Mouse (Mus musculus): ENCODE results near the gene Acsl1. TPM values are rescaled to one million over a fixed set of nuclear protein-coding genes. Genes with fewer than 3 reads are reported as not detected.

Gene Acsl1
- polyA plus RNA-seq, 1 experiment: 45.2 TPM

- H3K27ac ChIP-seq (ENCODE audit: control insufficient read depth, insufficient read depth, low read depth, low read length, poor library complexity): no peak overlapping the region; the same call in none of the 2 replicates
- H3K4me1 ChIP-seq (ENCODE audit: control insufficient read depth, insufficient read depth, low read length): no peaks in the 10 kb centered on the region; the same call in 1 of the 2 replicates
- no peak overlapping the region for H3K4me3 ChIP-seq (replicated peaks; ENCODE audit: control insufficient read depth, low read depth, low read length)
- no peak for TF ChIP-seq CTCF (IDR thresholded peaks at IDR 0.05; ENCODE audit: control insufficient read depth, insufficient read depth, low read length)
- no peak for TF ChIP-seq POLR2A (IDR thresholded peaks at IDR 0.05; ENCODE audit: borderline replicate concordance, control insufficient read depth, low read depth, low read length)
- 25% methylated on average over 15 of the region's 15 CpGs for WGBS
Measured at GRCm38 (mm10) chr8:46470091-46470791, 596 bp upstream of the Acsl1 start.

- Histone ChIP-seq H3K27ac (ENCODE audit: control insufficient read depth, insufficient read depth, low read depth, low read length, poor library complexity) (no peak overlapping the region; the same call in 1 of the 2 replicates), H3K4me1 (ENCODE audit: control insufficient read depth, insufficient read depth, low read length) (peaks cover 8% of the 10 kb centered on the region), H3K4me3 (replicated peaks; ENCODE audit: control insufficient read depth, low read depth, low read length) (peak overlapping the region; percentile 88)
- WGBS: 8% methylated on average over 9 of the region's 9 CpGs
- TF ChIP-seq CTCF (IDR thresholded peaks at IDR 0.05; ENCODE audit: control insufficient read depth, insufficient read depth, low read length): no peak
- TF ChIP-seq POLR2A (IDR thresholded peaks at IDR 0.05; ENCODE audit: borderline replicate concordance, control insufficient read depth, low read depth, low read length): no peak
Measured at GRCm38 (mm10) chr8:46471926-46472485, 1.2 kb downstream of the Acsl1 start.

- TF ChIP-seq CTCF (IDR thresholded peaks at IDR 0.05; ENCODE audit: control insufficient read depth, insufficient read depth, low read length) (no peak), POLR2A (IDR thresholded peaks at IDR 0.05; ENCODE audit: borderline replicate concordance, control insufficient read depth, low read depth, low read length) (no peak)
- no peak overlapping the region for H3K4me3 ChIP-seq (replicated peaks; ENCODE audit: control insufficient read depth, low read depth, low read length)
- H3K4me1 ChIP-seq (ENCODE audit: control insufficient read depth, insufficient read depth, low read length): peaks cover 11% of the 10 kb centered on the region
- 78% methylated on average over 3 of the region's 3 CpGs for WGBS
- no peak overlapping the region for H3K27ac ChIP-seq (ENCODE audit: control insufficient read depth, insufficient read depth, low read depth, low read length, poor library complexity)
Measured at GRCm38 (mm10) chr8:46474120-46474519, 3.3 kb downstream of the Acsl1 start.

GRCm38 (mm10) chr8:46474634-46475033, 3.8 kb downstream of the Acsl1 start:
- peaks cover 11% of the 10 kb centered on the region for H3K4me1 ChIP-seq (ENCODE audit: control insufficient read depth, insufficient read depth, low read length)
- no peak overlapping the region for H3K4me3 ChIP-seq (replicated peaks; ENCODE audit: control insufficient read depth, low read depth, low read length)
- TF ChIP-seq POLR2A (IDR thresholded peaks at IDR 0.05; ENCODE audit: borderline replicate concordance, control insufficient read depth, low read depth, low read length) (no peak), CTCF (IDR thresholded peaks at IDR 0.05; ENCODE audit: control insufficient read depth, insufficient read depth, low read length) (no peak)
- H3K27ac ChIP-seq (ENCODE audit: control insufficient read depth, insufficient read depth, low read depth, low read length, poor library complexity): peak overlapping the region; percentile 75; the same call in 1 of the 2 replicates
- WGBS: 48% methylated on average over 6 of the region's 6 CpGs

GRCm38 (mm10) chr8:46475404-46475803, 4.6 kb downstream of the Acsl1 start:
- WGBS: 81% methylated on average over 11 of the region's 11 CpGs
- no peak for TF ChIP-seq POLR2A (IDR thresholded peaks at IDR 0.05; ENCODE audit: borderline replicate concordance, control insufficient read depth, low read depth, low read length)
- TF ChIP-seq CTCF (IDR thresholded peaks at IDR 0.05; ENCODE audit: control insufficient read depth, insufficient read depth, low read length): no peak
- Histone ChIP-seq H3K27ac (ENCODE audit: control insufficient read depth, insufficient read depth, low read depth, low read length, poor library complexity) (peak overlapping the region; percentile 29; the same call in 1 of the 2 replicates), H3K4me1 (ENCODE audit: control insufficient read depth, insufficient read depth, low read length) (peaks cover 11% of the 10 kb centered on the region), H3K4me3 (replicated peaks; ENCODE audit: control insufficient read depth, low read depth, low read length) (no peak overlapping the region)

GRCm38 (mm10) chr8:46475942-46476341, 5.1 kb downstream of the Acsl1 start:
- no peak overlapping the region for H3K4me3 ChIP-seq (replicated peaks; ENCODE audit: control insufficient read depth, low read depth, low read length)
- peaks cover 11% of the 10 kb centered on the region for H3K4me1 ChIP-seq (ENCODE audit: control insufficient read depth, insufficient read depth, low read length)
- WGBS: 82% methylated on average over 3 of the region's 3 CpGs

GRCm38 (mm10) chr8:46477747-46478458, 7.1 kb downstream of the Acsl1 start:
- Histone ChIP-seq H3K27ac (ENCODE audit: control insufficient read depth, insufficient read depth, low read depth, low read length, poor library complexity) (no peak overlapping the region), H3K4me3 (replicated peaks; ENCODE audit: control insufficient read depth, low read depth, low read length) (no peak overlapping the region), H3K4me1 (ENCODE audit: control insufficient read depth, insufficient read depth, low read length) (peaks cover 14% of the 10 kb centered on the region)
- TF ChIP-seq POLR2A (IDR thresholded peaks at IDR 0.05; ENCODE audit: borderline replicate concordance, control insufficient read depth, low read depth, low read length) (no peak), CTCF (IDR thresholded peaks at IDR 0.05; ENCODE audit: control insufficient read depth, insufficient read depth, low read length) (no peak)
- WGBS: 60% methylated on average over 9 of the region's 9 CpGs

More at GRCm38 (mm10) chr8:46475942-46476341, 5.1 kb downstream of the Acsl1 start:
- peak overlapping the region; percentile 29; the same call in 1 of the 2 replicates for H3K27ac ChIP-seq (ENCODE audit: control insufficient read depth, insufficient read depth, low read depth, low read length, poor library complexity)
- TF ChIP-seq POLR2A (IDR thresholded peaks at IDR 0.05; ENCODE audit: borderline replicate concordance, control insufficient read depth, low read depth, low read length) (no peak), CTCF (IDR thresholded peaks at IDR 0.05; ENCODE audit: control insufficient read depth, insufficient read depth, low read length) (no peak)

GRCm38 (mm10) chr8:46478783-46479182, 7.9 kb downstream of the Acsl1 start:
- no peak overlapping the region for H3K4me3 ChIP-seq (replicated peaks; ENCODE audit: control insufficient read depth, low read depth, low read length)
- no peak overlapping the region for H3K27ac ChIP-seq (ENCODE audit: control insufficient read depth, insufficient read depth, low read depth, low read length, poor library complexity)
- 88% methylated on average over 10 of the region's 10 CpGs for WGBS
- H3K4me1 ChIP-seq (ENCODE audit: control insufficient read depth, insufficient read depth, low read length): peaks cover 15% of the 10 kb centered on the region
- no peak for TF ChIP-seq POLR2A (IDR thresholded peaks at IDR 0.05; ENCODE audit: borderline replicate concordance, control insufficient read depth, low read depth, low read length)
- TF ChIP-seq CTCF (IDR thresholded peaks at IDR 0.05; ENCODE audit: control insufficient read depth, insufficient read depth, low read length): no peak

All from bone marrow, adult 2 months (tissue).